Mouse (Mus musculus): ENCODE data around the gene Prim2. TPM values are rescaled to one million over a fixed set of nuclear protein-coding genes. Genes with fewer than 3 reads are reported as not detected.

Prim2 gene
- polyA plus RNA-seq, 1 experiment from 2014 or later: 39.1 TPM

DNA sequence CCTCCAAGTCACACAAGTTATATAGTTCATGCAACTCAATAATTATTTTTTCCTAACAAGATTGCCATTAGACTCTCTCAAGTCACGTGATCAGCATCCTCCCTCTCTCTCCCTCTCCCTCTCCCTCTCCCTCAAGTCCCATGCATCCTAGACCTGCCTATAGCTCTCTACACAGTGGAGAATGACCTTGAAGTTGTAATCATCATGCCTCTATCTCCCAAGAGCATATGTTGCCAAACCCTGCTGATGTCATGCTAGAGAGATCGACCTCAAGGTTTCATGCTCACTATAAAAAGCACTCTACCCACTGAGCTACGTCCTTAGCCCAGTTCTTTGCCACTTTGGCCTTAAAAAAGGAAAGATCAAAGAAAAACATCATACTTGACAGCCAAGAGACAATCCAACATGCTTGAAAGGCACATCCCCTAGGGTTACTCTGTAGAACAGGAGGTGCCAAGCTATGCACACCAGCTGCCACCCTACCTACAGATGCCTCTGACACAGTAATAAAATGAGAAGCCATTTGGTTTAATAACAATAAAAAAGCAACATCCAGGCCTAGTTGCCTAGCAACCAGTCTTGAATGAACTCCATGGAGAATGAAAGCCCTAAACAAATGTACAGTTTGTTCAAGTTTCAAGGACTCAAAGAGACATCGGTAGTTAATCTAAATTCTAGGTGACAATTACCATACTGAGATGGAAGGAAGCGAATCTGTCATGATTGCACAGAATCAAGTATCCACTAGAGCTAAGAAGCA is 138.3 kb downstream of the Prim2 start:
- 84% methylated on average over 5 of the region's 5 CpGs for WGBS
- 0 out of 2 replicates have a peak, but pooled peaks cover 5% of the 10 kb centered on the region for H3K4me1 ChIP-seq
- H3K36me3 ChIP-seq: no peaks in the 10 kb centered on the region
- no peaks in the 10 kb centered on the region for H3K27me3 ChIP-seq
- H3K9ac ChIP-seq: no peak overlapping the region
- no peaks in the 10 kb centered on the region for H3K9me3 ChIP-seq (replicated peaks)
- H3K4me3 ChIP-seq (replicated peaks): no peak overlapping the region
- no peak overlapping the region for H3K27ac ChIP-seq
- no peak overlapping the region for H3K4me2 ChIP-seq
- ATAC-seq (replicated peaks; ENCODE audit: low FRiP score): no peak

GRCm38 (mm10) chr1:33530491-33530890 is 139.1 kb downstream of the Prim2 start:
- no peak overlapping the region for H3K27ac ChIP-seq
- 0 out of 2 replicates have a peak, but pooled peaks cover 5% of the 10 kb centered on the region for H3K4me1 ChIP-seq
- WGBS: 96% methylated on average over 2 of the region's 2 CpGs
- H3K9me3 ChIP-seq (replicated peaks): no peaks in the 10 kb centered on the region
- no peaks in the 10 kb centered on the region for H3K27me3 ChIP-seq
- H3K36me3 ChIP-seq: no peaks in the 10 kb centered on the region
- no peak overlapping the region for H3K4me3 ChIP-seq (replicated peaks)
- no peak overlapping the region for H3K9ac ChIP-seq
- ATAC-seq (replicated peaks; ENCODE audit: low FRiP score): no peak
- no peak overlapping the region for H3K4me2 ChIP-seq

DNA sequence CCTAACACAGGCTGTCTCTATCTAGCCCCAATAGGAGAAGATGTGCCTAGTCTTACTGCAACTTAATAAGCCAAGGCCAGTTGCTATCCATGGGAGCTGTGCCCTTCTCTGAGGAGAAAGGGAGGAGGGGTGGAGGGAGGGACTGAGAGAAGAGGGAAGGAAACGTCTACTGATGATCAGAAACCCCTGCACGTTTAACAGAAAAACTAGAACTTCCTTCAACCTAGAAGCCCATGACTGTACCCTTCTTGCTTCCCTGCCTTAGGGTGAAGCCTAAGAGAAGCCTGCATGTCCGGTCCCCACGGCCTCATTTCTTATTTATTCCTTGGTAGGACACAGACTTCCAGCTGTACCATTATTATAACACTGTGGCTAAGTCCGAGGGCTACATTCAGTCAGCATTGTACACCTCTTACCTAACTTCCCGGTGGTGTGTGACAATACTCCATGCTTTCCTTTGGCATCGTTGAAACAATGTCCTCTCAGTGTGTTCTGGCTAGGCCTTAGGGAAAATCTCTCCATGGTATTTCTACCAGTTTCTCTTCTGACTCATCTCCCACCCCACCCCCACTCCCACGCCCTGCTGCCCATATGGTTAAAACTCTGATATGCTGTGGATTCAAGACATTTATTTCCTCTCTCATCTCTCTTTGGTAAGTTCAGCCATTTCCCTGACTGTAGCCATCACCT is 139.9 kb downstream of the Prim2 start:
- Histone ChIP-seq H3K27me3 (no peaks in the 10 kb centered on the region), H3K4me2 (no peak overlapping the region), H3K9ac (no peak overlapping the region), H3K9me3 (replicated peaks) (no peaks in the 10 kb centered on the region), H3K36me3 (no peaks in the 10 kb centered on the region), H3K4me1 (0 out of 2 replicates have a peak, but pooled peaks cover 5% of the 10 kb centered on the region), H3K4me3 (replicated peaks) (no peak overlapping the region), H3K27ac (no peak overlapping the region)
- 88% methylated on average over 8 of the region's 8 CpGs for WGBS
- no peak for ATAC-seq (replicated peaks; ENCODE audit: low FRiP score)

- 81% methylated on average over 6 of the region's 6 CpGs for WGBS
- Histone ChIP-seq H3K27me3 (no peaks in the 10 kb centered on the region), H3K27ac (no peak overlapping the region), H3K4me1 (no peaks in the 10 kb centered on the region), H3K9me3 (replicated peaks) (no peaks in the 10 kb centered on the region), H3K36me3 (no peaks in the 10 kb centered on the region), H3K4me3 (replicated peaks) (no peak overlapping the region), H3K4me2 (no peak overlapping the region), H3K9ac (no peak overlapping the region)
- ATAC-seq (replicated peaks; ENCODE audit: low FRiP score): no peak
Measured at GRCm38 (mm10) chr1:33527352-33527863, 142.2 kb downstream of the Prim2 start.

DNA sequence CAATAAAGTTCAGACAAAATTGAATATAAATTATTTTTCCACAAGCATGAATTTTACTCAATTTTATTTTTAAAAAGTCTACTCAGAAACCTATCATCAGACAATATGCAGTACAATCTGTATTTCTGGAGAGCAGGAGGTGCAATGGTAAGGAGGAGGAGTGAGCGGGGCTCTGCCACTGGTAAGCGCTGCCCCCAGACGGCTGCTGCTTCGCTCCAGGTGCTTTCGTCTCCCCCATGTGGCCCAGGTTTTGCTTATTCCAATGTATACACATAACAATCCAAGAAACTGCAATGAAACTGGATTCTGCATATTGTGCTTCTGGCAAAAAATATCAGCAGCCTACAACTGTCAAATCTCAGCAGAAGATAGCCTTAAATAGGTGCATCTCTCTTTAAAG is 146.4 kb downstream of the Prim2 start:
- ATAC-seq (replicated peaks; ENCODE audit: low FRiP score): no peak

GRCm38 (mm10) chr1:33515124-33515523 is 154.5 kb downstream of the Prim2 start:
- no peak overlapping the region for H3K27ac ChIP-seq
- no peak overlapping the region for H3K9ac ChIP-seq
- H3K4me1 ChIP-seq: no peaks in the 10 kb centered on the region
- no peak; the same call in 1 of the 2 replicates for ATAC-seq (replicated peaks; ENCODE audit: low FRiP score)
- H3K36me3 ChIP-seq: no peaks in the 10 kb centered on the region
- H3K4me2 ChIP-seq: no peak overlapping the region
- H3K9me3 ChIP-seq (replicated peaks): no peaks in the 10 kb centered on the region
- H3K27me3 ChIP-seq: no peaks in the 10 kb centered on the region
- 79% methylated on average over 8 of the region's 8 CpGs for WGBS
- H3K4me3 ChIP-seq (replicated peaks): no peak overlapping the region

More for the DNA sequence above, 146.4 kb downstream of the Prim2 start:
- Histone ChIP-seq H3K9me3 (replicated peaks) (no peaks in the 10 kb centered on the region), H3K4me1 (no peaks in the 10 kb centered on the region), H3K27me3 (no peaks in the 10 kb centered on the region), H3K4me2 (no peak overlapping the region), H3K9ac (no peak overlapping the region), H3K27ac (no peak overlapping the region), H3K4me3 (replicated peaks) (no peak overlapping the region), H3K36me3 (no peaks in the 10 kb centered on the region)
- 87% methylated on average over 5 of the region's 5 CpGs for WGBS

- no peak overlapping the region for H3K9ac ChIP-seq
- no peak for ATAC-seq (replicated peaks; ENCODE audit: low FRiP score)
- H3K9me3 ChIP-seq (replicated peaks): no peaks in the 10 kb centered on the region
- no peak overlapping the region for H3K27ac ChIP-seq
- 97% methylated on average over 4 of the region's 4 CpGs for WGBS
- no peaks in the 10 kb centered on the region for H3K4me1 ChIP-seq
- H3K36me3 ChIP-seq: no peaks in the 10 kb centered on the region
- H3K4me2 ChIP-seq: no peak overlapping the region
- H3K27me3 ChIP-seq: no peaks in the 10 kb centered on the region
- H3K4me3 ChIP-seq (replicated peaks): no peak overlapping the region
Measured at GRCm38 (mm10) chr1:33511310-33511709, 158.3 kb downstream of the Prim2 start.

- H3K27me3 ChIP-seq: no peaks in the 10 kb centered on the region
- H3K36me3 ChIP-seq: no peaks in the 10 kb centered on the region; the same call in 1 of the 2 replicates
- no peak overlapping the region for H3K4me3 ChIP-seq (replicated peaks)
- H3K4me2 ChIP-seq: no peak overlapping the region
- H3K4me1 ChIP-seq: no peaks in the 10 kb centered on the region
- no peak overlapping the region for H3K9ac ChIP-seq
- 91% methylated on average over 5 of the region's 5 CpGs for WGBS
- H3K9me3 ChIP-seq (replicated peaks): no peaks in the 10 kb centered on the region
- ATAC-seq (replicated peaks; ENCODE audit: low FRiP score): no peak
- H3K27ac ChIP-seq: no peak overlapping the region
Measured at GRCm38 (mm10) chr1:33504371-33504770, 165.2 kb downstream of the Prim2 start.

DNA sequence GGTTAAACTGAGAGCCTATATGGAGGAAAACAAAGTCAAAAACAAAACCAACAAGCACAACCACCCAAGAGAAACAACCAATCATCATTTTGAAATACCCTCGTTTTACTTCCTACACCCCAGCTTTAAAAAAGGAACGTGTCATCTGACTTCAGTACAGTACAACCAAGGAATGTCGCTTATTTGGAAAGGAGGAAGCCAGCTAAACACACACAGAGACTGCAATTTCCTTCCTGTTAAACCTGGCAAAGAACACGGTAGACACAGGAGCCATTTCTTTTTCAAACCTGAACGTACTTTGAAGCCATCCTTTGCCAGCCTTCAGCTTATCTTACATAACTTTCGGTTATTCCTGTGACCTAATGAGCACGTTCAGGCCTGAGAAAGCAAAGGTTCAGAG is 166.7 kb downstream of the Prim2 start:
- 64% methylated on average over 7 of the region's 7 CpGs for WGBS
- no peaks in the 10 kb centered on the region; the same call in 1 of the 2 replicates for H3K36me3 ChIP-seq

DNA sequence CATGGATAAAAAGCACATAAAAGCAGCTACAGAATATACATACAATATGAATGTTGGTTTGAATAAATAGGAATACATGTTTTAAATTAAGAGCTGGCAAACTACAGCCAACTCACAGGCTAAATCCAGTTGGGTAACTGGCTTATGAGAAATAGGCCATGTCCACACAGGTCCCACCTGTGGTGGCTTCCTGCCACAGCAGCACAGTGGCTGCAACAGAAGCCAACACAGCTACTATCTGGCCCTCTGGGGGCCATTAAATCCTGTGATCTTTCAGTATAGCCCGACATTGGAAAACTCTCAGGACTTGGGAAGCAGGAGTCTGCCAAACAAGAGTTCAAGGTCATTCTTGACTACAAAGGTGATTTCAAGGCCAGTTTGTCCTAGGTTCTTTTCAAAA is 167.3 kb downstream of the Prim2 start:
- H3K36me3 ChIP-seq: no peaks in the 10 kb centered on the region; the same call in 1 of the 2 replicates
- H3K27me3 ChIP-seq: no peaks in the 10 kb centered on the region
- no peak overlapping the region for H3K9ac ChIP-seq
- H3K9me3 ChIP-seq (replicated peaks): no peaks in the 10 kb centered on the region
- no peaks in the 10 kb centered on the region for H3K4me1 ChIP-seq
- WGBS: 39% methylated on average over 1 of the region's 1 CpGs
- no peak for ATAC-seq (replicated peaks; ENCODE audit: low FRiP score)
- no peak overlapping the region for H3K4me3 ChIP-seq (replicated peaks)
- H3K27ac ChIP-seq: no peak overlapping the region
- H3K4me2 ChIP-seq: no peak overlapping the region

More for the DNA sequence above, 166.7 kb downstream of the Prim2 start:
- no peaks in the 10 kb centered on the region for H3K4me1 ChIP-seq
- no peaks in the 10 kb centered on the region for H3K9me3 ChIP-seq (replicated peaks)
- H3K27ac ChIP-seq: no peak overlapping the region
- ATAC-seq (replicated peaks; ENCODE audit: low FRiP score): no peak
- H3K4me3 ChIP-seq (replicated peaks): no peak overlapping the region
- H3K4me2 ChIP-seq: no peak overlapping the region
- no peak overlapping the region for H3K9ac ChIP-seq
- H3K27me3 ChIP-seq: no peaks in the 10 kb centered on the region

DNA sequence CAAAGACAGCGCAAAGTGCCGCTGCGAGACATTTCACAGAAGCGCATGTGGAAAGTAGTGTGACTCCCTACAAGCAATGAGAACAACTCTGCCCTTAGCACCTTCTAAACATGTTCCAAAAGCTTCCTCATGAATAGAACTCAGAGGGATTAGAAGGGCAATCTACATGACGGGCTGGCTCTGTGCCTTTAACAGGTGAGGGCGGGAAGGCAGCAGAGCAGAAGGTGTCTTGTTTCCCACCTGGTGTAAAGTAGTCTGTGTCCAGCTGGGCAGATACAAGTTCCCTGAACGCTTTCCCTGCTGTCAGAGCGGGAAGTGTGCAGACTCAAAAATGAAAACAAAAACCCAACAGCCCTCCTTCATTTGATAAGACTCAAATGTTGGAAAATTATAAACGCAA is 169.5 kb downstream of the Prim2 start:
- Histone ChIP-seq H3K4me3 (replicated peaks) (no peak overlapping the region), H3K4me1 (no peaks in the 10 kb centered on the region), H3K4me2 (no peak overlapping the region), H3K27me3 (no peaks in the 10 kb centered on the region), H3K36me3 (no peaks in the 10 kb centered on the region; the same call in 1 of the 2 replicates), H3K9me3 (replicated peaks) (no peaks in the 10 kb centered on the region), H3K27ac (no peak overlapping the region), H3K9ac (no peak overlapping the region)
- ATAC-seq (replicated peaks; ENCODE audit: low FRiP score): no peak
- 75% methylated on average over 9 of the region's 9 CpGs for WGBS

DNA sequence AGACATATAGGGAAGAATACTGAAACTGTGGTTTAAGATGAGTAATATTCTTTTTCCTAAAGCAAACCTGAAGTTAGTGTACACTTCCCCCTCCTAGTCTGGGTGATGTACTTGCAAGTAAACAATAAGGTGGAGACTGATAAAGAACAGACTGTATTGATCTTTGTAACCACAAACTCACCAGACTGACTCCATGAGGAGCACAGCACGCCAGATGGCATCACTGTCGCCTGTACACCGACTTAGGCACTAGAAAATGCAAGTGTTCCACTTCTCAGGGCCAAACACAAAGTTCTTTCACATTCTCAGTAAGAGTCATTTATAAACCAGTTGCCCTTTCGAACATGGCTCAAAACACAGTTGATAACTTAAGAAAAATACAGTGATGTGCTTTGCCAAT is 170.0 kb downstream of the Prim2 start:
- Histone ChIP-seq H3K4me1 (no peaks in the 10 kb centered on the region), H3K9ac (no peak overlapping the region), H3K27me3 (no peaks in the 10 kb centered on the region), H3K27ac (no peak overlapping the region), H3K4me2 (no peak overlapping the region), H3K36me3 (no peaks in the 10 kb centered on the region; the same call in 1 of the 2 replicates), H3K9me3 (replicated peaks) (no peaks in the 10 kb centered on the region), H3K4me3 (replicated peaks) (no peak overlapping the region)
- no peak for ATAC-seq (replicated peaks; ENCODE audit: low FRiP score)
- 91% methylated on average over 4 of the region's 4 CpGs for WGBS
